Mouse (Mus musculus) liver, adult 2 months (tissue): Measurements from ENCODE around the gene Gp2. TPM values are rescaled to one million over a fixed set of nuclear protein-coding genes. Genes with fewer than 3 reads are reported as not detected.

Source experiments
- DNase-seq: peaks from one replicate; pipeline ENCODE4 v3.0.0-alpha.2; 2011; ENCODE audit warnings: low read depth, low spot score; ENCODE audit errors: extremely low read depth
- H3K27ac ChIP-seq: fragments of 200-500 bp; replicated peaks from 2 replicates; pipeline ENCODE4 v1.5.1; 2012; ENCODE audit warnings: low read depth, mild to moderate bottlenecking, control low read depth, inconsistent platforms, low read length; ENCODE audit not compliant: insufficient read depth
- H3K27me3 ChIP-seq: fragments of 200-500 bp; 2 replicates; pipeline ENCODE4 v1.6.1; 2012; ENCODE audit warnings: mild to moderate bottlenecking, moderate library complexity, low read length, inconsistent platforms; ENCODE audit not compliant: control insufficient read depth, insufficient read depth
- H3K36me3 ChIP-seq: fragments of 200-500 bp; 2 replicates; pipeline ENCODE4 v1.6.1; 2012; ENCODE audit warnings: low read length, inconsistent platforms; ENCODE audit not compliant: control insufficient read depth, insufficient read depth
- H3K4me1 ChIP-seq: fragments of 200-500 bp; 2 replicates; pipeline ENCODE4 v1.6.1; 2011; ENCODE audit warnings: low read length; ENCODE audit not compliant: control insufficient read depth, insufficient read depth
- H3K4me3 ChIP-seq: fragments of 200-500 bp; 2 replicates; pipeline ENCODE4 v1.5.1; 2011; ENCODE audit warnings: low read depth, mild to moderate bottlenecking, control low read depth, low read length, moderate library complexity; ENCODE audit not compliant: insufficient read depth
- H3K79me2 ChIP-seq: fragments of 200-500 bp; 2 replicates; pipeline ENCODE4 v1.6.1; 2012; ENCODE audit warnings: inconsistent platforms, mild to moderate bottlenecking, low read length, moderate library complexity; ENCODE audit not compliant: control insufficient read depth, insufficient read depth
- H3K9ac ChIP-seq: fragments of 200-500 bp; 2 replicates; pipeline ENCODE4 v1.6.1; 2012; ENCODE audit warnings: low read depth, mild to moderate bottlenecking, control low read depth, inconsistent platforms, low read length
- CTCF ChIP-seq: fragments of 200-500 bp; IDR thresholded peaks from 2 replicates; pipeline ENCODE4 v1.5.1; 2011; ENCODE audit warnings: low read depth, low read length, control low read depth
- POLR2A ChIP-seq: fragments of 200-500 bp; IDR thresholded peaks from 2 replicates; pipeline ENCODE4 v1.6.1; 2011; ENCODE audit warnings: low read length, control low read depth; ENCODE audit not compliant: insufficient read depth; ENCODE audit errors: extremely low read depth
- WGBS: fragments of 180-500 bp; shearing (Covaris S2); methylation state at CpG from one replicate; pipeline ENCODE4 v1.1.7; 2018; 5-methylcytosine and 5-hydroxymethylcytosine counted together
- polyA plus RNA-seq: library from polyadenylated mRNA; depleted of rRNA; stranded (reverse); fragments of >200 nt; gene quantifications from 2 replicates; pipeline ENCODE4 v1.2.3, GENCODE M21; 2012; rRNA removed
- total RNA-seq: library from RNA; depleted of rRNA; stranded (reverse); fragments of >200 nt; gene quantifications from 2 replicates; pipeline ENCODE4 v1.2.3, GENCODE M21; 2014; rRNA removed

Gp2 gene
- total RNA-seq (1.4 and 7.9 TPM in 2 replicates), polyA plus RNA-seq (not detected in 2 replicates)

- H3K27ac ChIP-seq, result no peak within 1 kb of the TSS
- H3K4me3 ChIP-seq, result no peak within 1 kb of the TSS
- no peaks in the 10 kb centered on the region for H3K79me2 ChIP-seq
- no peak within 1 kb of the TSS for H3K9ac ChIP-seq
- WGBS, result 80% methylated on average over 6 of the region's 6 CpGs
- no peak for TF ChIP-seq POLR2A
- TF ChIP-seq CTCF, result no peak
- peaks cover 3% of the 10 kb centered on the region; the same call in 1 of the 2 replicates for H3K27me3 ChIP-seq
- no peak for DNase-seq
- peaks cover 2% of the 10 kb centered on the region; the same call in 1 of the 2 replicates for H3K4me1 ChIP-seq
- H3K36me3 ChIP-seq, result no peaks in the 10 kb centered on the region
Measured at GRCm38 (mm10) chr7:119459185-119459584, at the start of gene Gp2. Gp2 (minus strand) TSS chr7:119459285.

DNA sequence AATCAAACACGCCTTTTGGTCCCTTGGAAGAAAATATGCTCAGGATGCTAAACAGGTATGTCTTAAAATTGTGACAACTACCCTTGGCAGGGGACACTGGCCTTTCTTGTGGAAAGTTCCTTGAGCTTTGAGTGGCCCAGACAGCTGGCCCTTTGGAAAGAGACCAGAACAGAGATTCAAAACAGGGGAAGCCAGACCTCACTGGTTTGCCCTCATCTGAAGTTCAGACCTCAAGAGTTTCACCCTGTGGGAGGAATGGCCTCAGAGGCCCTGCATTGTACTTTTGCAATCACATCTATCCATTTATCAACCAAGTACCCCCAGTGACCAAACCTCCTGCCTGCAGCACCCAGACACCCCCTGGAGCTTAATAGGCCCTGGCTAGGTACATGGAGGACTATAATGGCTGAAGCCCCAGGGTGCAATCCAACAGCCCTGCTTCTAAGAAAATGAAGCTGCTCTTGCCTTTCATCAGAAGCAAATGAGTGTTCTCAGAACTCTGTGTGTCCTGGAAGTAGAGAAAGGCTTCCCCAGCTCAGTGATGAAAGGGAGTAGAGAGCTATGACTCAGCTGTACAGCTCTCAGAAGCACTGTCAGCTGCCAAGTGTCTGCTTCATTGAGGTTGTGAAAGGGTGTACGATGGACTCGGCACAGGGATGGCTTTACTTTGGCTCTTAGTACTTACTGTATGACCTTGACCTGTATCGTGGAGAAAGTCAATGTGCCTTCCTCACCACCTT is 31.1 kb upstream of the Gp2 start:
- TF ChIP-seq CTCF, result no peak
- no peak for TF ChIP-seq POLR2A
- peak overlapping the region; percentile 92 for H3K27ac ChIP-seq
- no peaks in the 10 kb centered on the region for H3K79me2 ChIP-seq
- H3K27me3 ChIP-seq, result no peaks in the 10 kb centered on the region
- H3K9ac ChIP-seq, result no peak overlapping the region
- H3K4me1 ChIP-seq, result peaks cover 8% of the 10 kb centered on the region; the same call in 1 of the 2 replicates
- peak; percentile 96 for DNase-seq
- H3K4me3 ChIP-seq, result no peak overlapping the region
- peaks cover 63% of the 10 kb centered on the region for H3K36me3 ChIP-seq
- WGBS, result 14% methylated on average over 4 of the region's 4 CpGs

DNA sequence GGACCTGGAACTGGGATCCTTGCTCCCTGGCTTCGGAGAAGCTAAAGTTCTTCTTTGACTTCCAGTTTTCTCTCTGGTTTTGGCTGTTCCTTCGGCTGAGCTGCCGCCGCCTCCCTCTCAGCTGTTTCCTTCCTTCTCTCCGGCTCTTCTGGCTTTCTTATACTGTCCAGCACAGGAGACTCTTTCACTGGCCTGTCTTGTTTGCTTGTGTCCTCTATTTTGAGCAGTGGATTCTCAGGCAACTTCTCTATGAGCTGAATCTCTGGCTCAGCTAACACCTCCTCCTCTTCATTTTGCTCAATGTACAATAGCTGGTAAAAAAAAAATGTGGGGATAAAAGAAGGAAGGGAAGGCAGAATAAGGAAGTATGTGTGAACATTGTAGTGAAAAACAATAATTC is 27.6 kb upstream of the Gp2 start:
- Histone ChIP-seq H3K36me3 (peaks cover 38% of the 10 kb centered on the region), H3K79me2 (no peaks in the 10 kb centered on the region), H3K27ac (no peak overlapping the region), H3K27me3 (no peaks in the 10 kb centered on the region), H3K4me3 (no peak overlapping the region), H3K9ac (no peak overlapping the region), H3K4me1 (peaks cover 8% of the 10 kb centered on the region; the same call in 1 of the 2 replicates)
- no peak for TF ChIP-seq POLR2A
- no peak for TF ChIP-seq CTCF
- no peak for DNase-seq
- 91% methylated on average over 5 of the region's 5 CpGs for WGBS

GRCm38 (mm10) chr7:119484154-119484553 is 25.1 kb upstream of the Gp2 start:
- no peaks in the 10 kb centered on the region for H3K4me1 ChIP-seq
- no peak overlapping the region for H3K9ac ChIP-seq
- WGBS, result 83% methylated on average over 4 of the region's 4 CpGs
- peaks cover 31% of the 10 kb centered on the region for H3K36me3 ChIP-seq
- TF ChIP-seq CTCF (no peak), POLR2A (no peak)
- H3K79me2 ChIP-seq, result no peaks in the 10 kb centered on the region
- H3K27ac ChIP-seq, result no peak overlapping the region
- no peaks in the 10 kb centered on the region for H3K27me3 ChIP-seq
- DNase-seq, result no peak
- no peak overlapping the region for H3K4me3 ChIP-seq

GRCm38 (mm10) chr7:119479256-119479655 is 20.2 kb upstream of the Gp2 start, which contains the start of gene Umod:
Umod (minus strand) TSS chr7:119479282.
- no peak within 1 kb of the TSS for H3K27ac ChIP-seq
- DNase-seq, result peak; percentile 37
- no peak within 1 kb of the TSS for H3K4me3 ChIP-seq
- H3K36me3 ChIP-seq, result no peaks in the 10 kb centered on the region
- TF ChIP-seq POLR2A, result no peak
- TF ChIP-seq CTCF, result no peak
- no peaks in the 10 kb centered on the region for H3K79me2 ChIP-seq
- no peak within 1 kb of the TSS for H3K9ac ChIP-seq
- no peaks in the 10 kb centered on the region for H3K27me3 ChIP-seq
- no peaks in the 10 kb centered on the region for H3K4me1 ChIP-seq
